Mouse (Mus musculus) heart, postnatal 0 days (tissue): ENCODE measurements at regions not wholly inside any gene's neighbourhood (a gene's known extent, or its start where the extent isn't known, plus 50 kb on each side); places are given as distances from the start of the nearest gene placed in this dataset.

Experiments used
- CTCF ChIP-seq: IDR thresholded peaks from 2 replicates; pipeline ENCODE4 v1.5.1; 2016; ENCODE audit warnings: antibody characterized with exemption, control low read depth, low read depth
- EP300 ChIP-seq: IDR thresholded peaks from 2 replicates; pipeline ENCODE4 v1.6.1; 2016; ENCODE audit warnings: antibody characterized with exemption, low read depth

GRCm38 (mm10) chr9:89532435-89532834 lies 90.5 kb downstream of the Minar1 start:
- TF ChIP-seq CTCF (no peak), EP300 (no peak)
